ENCODE assay signal across 10 mouse cellular contexts in genomic region chr4:120247412-120247811, GRCm38 (mm10). TPM values are rescaled to one million over a fixed set of nuclear protein-coding genes. Genes with fewer than 3 reads are reported as not detected.
DNase-seq lines count a peak whose midpoint lies in the region; ATAC-seq and TF ChIP-seq lines count a peak whose summit lies in the region.
"Had no signal": no experiment of that assay in that cellular context is flagged by ENCODE, and none has a peak within 500 bp of the region (broad histone marks: within the 10 kb centered on the region; RNA-seq: fewer than 3 reads in every experiment).

No protein-coding gene starts in this region.

- no peaks in the 10 kb centered on the region for H3K9me3 ChIP-seq in liver, embryonic 11.5 days (ENCODE audit: control insufficient read depth, low read length)
- no peaks in the 10 kb centered on the region for H3K9me3 ChIP-seq in forebrain, postnatal 0 days (ENCODE audit: low read length)
- H3K9me3 ChIP-seq in lung, embryonic 15.5 days, result no peaks in the 10 kb centered on the region
- H3K9me3 ChIP-seq: embryonic facial prominence, embryonic 13.5 days had no signal

- H3K36me3 ChIP-seq in liver, adult 2 months (ENCODE audit: control insufficient read depth, insufficient read depth, low read length), result no peaks in the 10 kb centered on the region
- H3K36me3 ChIP-seq in liver, embryonic 11.5 days (ENCODE audit: control insufficient read depth, insufficient read depth, low read length), result no peaks in the 10 kb centered on the region
- no peaks in the 10 kb centered on the region for H3K36me3 ChIP-seq in forebrain, postnatal 0 days (ENCODE audit: insufficient read depth)
- no peaks in the 10 kb centered on the region for H3K36me3 ChIP-seq in lung, embryonic 15.5 days
- H3K36me3 ChIP-seq: embryonic facial prominence, embryonic 13.5 days; G1E had no signal

- no peak overlapping the region for H3K4me2 ChIP-seq in liver, embryonic 11.5 days
- no peak overlapping the region for H3K4me2 ChIP-seq in forebrain, postnatal 0 days (ENCODE audit: low read depth)
- H3K4me2 ChIP-seq in lung, embryonic 15.5 days, result no peak overlapping the region
- H3K4me2 ChIP-seq: embryonic facial prominence, embryonic 13.5 days had no signal

- 73% methylated on average over 5 of the region's 5 CpGs for WGBS in liver, adult 2 months
- 44% methylated on average over 5 of the region's 5 CpGs for WGBS in liver, embryonic 11.5 days
- 22% methylated on average over 5 of the region's 5 CpGs for WGBS in forebrain, postnatal 0 days
- 7% methylated on average over 5 of the region's 5 CpGs for WGBS in lung, embryonic 15.5 days

- H3K9ac ChIP-seq in liver, adult 2 months (ENCODE audit: low read depth, low read length), result no peak overlapping the region
- no peak overlapping the region for H3K9ac ChIP-seq in liver, embryonic 11.5 days (ENCODE audit: low read depth, low read length)
- H3K9ac ChIP-seq in forebrain, postnatal 0 days, result no peak overlapping the region
- no peak overlapping the region for H3K9ac ChIP-seq in lung, embryonic 15.5 days
- H3K9ac ChIP-seq: embryonic facial prominence, embryonic 13.5 days had no signal

- peak; percentile 17 for DNase-seq in liver, adult 2 months (ENCODE audit: extremely low read depth, low read depth, low spot score)
- DNase-seq in liver, embryonic 11.5 days (ENCODE audit: low spot score), result no peak
- DNase-seq in forebrain, postnatal 0 days, result peak; percentile 61
- DNase-seq in heart, postnatal 36 days, result peak; percentile 79 to 80
- DNase-seq in urinary bladder, postnatal 25 days (ENCODE audit: low spot score), result peak; percentile 71
- DNase-seq in spleen, postnatal 4 days (ENCODE audit: low spot score in 2 of 2), result no peak
- no peak for DNase-seq in cerebellum, adult 18-20 months

- no peak for TF ChIP-seq POLR2A in liver, adult 2 months (IDR thresholded peaks at IDR 0.05; ENCODE audit: extremely low read depth, insufficient read depth, low read length)

- H3K79me2 ChIP-seq in liver, adult 2 months (ENCODE audit: control insufficient read depth, insufficient read depth, low read length), result no peaks in the 10 kb centered on the region

- intact Hi-C loops in heart, postnatal 36 days (cut with DNase I), result loop anchor here (5.0 kb wide), 1 partner anchor 40 kb away; the partner anchor contains the start of gene Foxo6

- H3K4me1 ChIP-seq in liver, adult 2 months (ENCODE audit: control insufficient read depth, insufficient read depth, low read length), result peaks cover 5% of the 10 kb centered on the region; the same call in 1 of the 2 replicates
- no peaks in the 10 kb centered on the region; the same call in 1 of the 2 replicates for H3K4me1 ChIP-seq in liver, embryonic 11.5 days (replicated peaks; ENCODE audit: control insufficient read depth, insufficient read depth, low read length)
- peaks cover 38% of the 10 kb centered on the region for H3K4me1 ChIP-seq in forebrain, postnatal 0 days (ENCODE audit: insufficient read depth)
- peaks cover 45% of the 10 kb centered on the region for H3K4me1 ChIP-seq in lung, embryonic 15.5 days

- no peak for ATAC-seq in liver, embryonic 11.5 days (replicated peaks; ENCODE audit: low FRiP score)
- no peak for ATAC-seq in forebrain, postnatal 0 days
- peak; percentile 89 for ATAC-seq in lung, embryonic 15.5 days (ENCODE audit: borderline replicate concordance, extremely low read depth, low FRiP score, low TSS enrichment)

- TF ChIP-seq CTCF in liver, adult 2 months (IDR thresholded peaks at IDR 0.05; ENCODE audit: low read depth, low read length), result no peak
- TF ChIP-seq CTCF in forebrain, postnatal 0 days (IDR thresholded peaks at IDR 0.05; ENCODE audit: low read depth), result no peak

- no peak overlapping the region for H3K27ac ChIP-seq in liver, adult 2 months (replicated peaks; ENCODE audit: insufficient read depth, low read depth, low read length)
- no peak overlapping the region for H3K27ac ChIP-seq in liver, embryonic 11.5 days (ENCODE audit: low read depth, low read length)
- no peak overlapping the region for H3K27ac ChIP-seq in forebrain, postnatal 0 days (ENCODE audit: low read depth, low read length)
- peak overlapping the region; percentile 48 for H3K27ac ChIP-seq in lung, embryonic 15.5 days
- H3K27ac ChIP-seq: embryonic facial prominence, embryonic 13.5 days had no signal

- 0 out of 2 replicates have a peak, but pooled peaks cover 4% of the 10 kb centered on the region for H3K27me3 ChIP-seq in liver, adult 2 months (ENCODE audit: control insufficient read depth, insufficient read depth, low read length)
- peaks cover 5% of the 10 kb centered on the region for H3K27me3 ChIP-seq in liver, embryonic 11.5 days (replicated peaks; ENCODE audit: control insufficient read depth, insufficient read depth, low read length)
- H3K27me3 ChIP-seq in forebrain, postnatal 0 days (ENCODE audit: insufficient read depth, low read length), result no peaks in the 10 kb centered on the region
- H3K27me3 ChIP-seq in lung, embryonic 15.5 days, result 0 out of 2 replicates have a peak, but pooled peaks cover 3% of the 10 kb centered on the region

- no peak overlapping the region for H3K4me3 ChIP-seq in liver, adult 2 months (ENCODE audit: insufficient read depth, low read depth, low read length)
- no peak overlapping the region for H3K4me3 ChIP-seq in liver, embryonic 11.5 days (ENCODE audit: low read depth, low read length)
- H3K4me3 ChIP-seq in forebrain, postnatal 0 days (ENCODE audit: low read depth, low read length), result no peak overlapping the region
- H3K4me3 ChIP-seq in lung, embryonic 15.5 days, result no peak overlapping the region
- H3K4me3 ChIP-seq: embryonic facial prominence, embryonic 13.5 days had no signal

RNA-seq across cellular contexts. Expression of gene Foxo6, which starts 39.7 kb away (rescaled TPM):
- 0.07 TPM in 1 of 2 replicates, not detected in the other for total RNA-seq in liver, adult 2 months (2014; rRNA removed)
- polyA plus RNA-seq in liver, adult 2 months (2012; rRNA removed), result 0.02 and 0.07 TPM in 2 replicates
- 0.06 and 0.14 TPM in 2 replicates for polyA plus RNA-seq in liver, embryonic 11.5 days (2014; fragmentation: Nextera tagmentation; extraction: Ambion mirVana)
- total RNA-seq in forebrain, postnatal 0 days (2014; rRNA removed), result 40.8 and 44.0 TPM in 2 replicates
- polyA plus RNA-seq in forebrain, postnatal 0 days (2015; fragmentation: Nextera tagmentation; extraction: Ambion mirVana), result 3.5 and 3.6 TPM in 2 replicates
- total RNA-seq in heart, postnatal 36 days (2021), result 1 to 10 TPM; 2.3 to 4.6 TPM
- polyA plus RNA-seq in lung, embryonic 15.5 days (2015; fragmentation: Nextera tagmentation; extraction: Ambion mirVana), result 0.10 and 0.25 TPM in 2 replicates
- total RNA-seq: G1E had no signal
- polyA plus RNA-seq: G1E had no signal

Comparison
In these comparisons a context has a peak if more than half of its experiments do, and no peak if none do; other contexts are left out.
1. DNase-seq: peak in liver, adult 2 months (single experiment), forebrain, postnatal 0 days (single experiment), heart, postnatal 36 days (2 of 2) and urinary bladder, postnatal 25 days (single experiment); none in liver, embryonic 11.5 days (single experiment), spleen, postnatal 4 days (0 of 2) and cerebellum, adult 18-20 months (0 of 2).